Mouse (Mus musculus): ENCODE data around the gene Mad2l1bp.

The Mad2l1bp gene

DNA sequence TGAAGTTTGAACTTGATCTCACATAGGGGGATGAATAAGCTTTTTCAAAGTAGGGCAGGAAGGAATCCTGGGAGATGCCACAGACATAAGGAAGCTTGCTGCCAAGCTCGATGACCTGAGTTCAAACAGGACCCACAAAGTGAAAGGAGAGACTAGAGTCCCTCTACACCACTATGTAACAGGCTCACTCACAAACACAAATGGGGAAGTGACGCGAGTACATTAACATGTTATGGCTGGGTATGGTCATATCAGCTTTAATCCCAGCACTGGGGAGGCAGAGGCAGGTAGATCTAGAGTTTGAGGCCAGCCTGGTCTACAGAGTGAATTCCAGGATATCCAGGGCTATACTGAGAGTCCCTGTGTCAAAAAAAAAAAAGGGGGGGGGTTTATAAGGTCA lies 983 bp upstream of the Mad2l1bp start:
- DNase-seq, result no peak

DNA sequence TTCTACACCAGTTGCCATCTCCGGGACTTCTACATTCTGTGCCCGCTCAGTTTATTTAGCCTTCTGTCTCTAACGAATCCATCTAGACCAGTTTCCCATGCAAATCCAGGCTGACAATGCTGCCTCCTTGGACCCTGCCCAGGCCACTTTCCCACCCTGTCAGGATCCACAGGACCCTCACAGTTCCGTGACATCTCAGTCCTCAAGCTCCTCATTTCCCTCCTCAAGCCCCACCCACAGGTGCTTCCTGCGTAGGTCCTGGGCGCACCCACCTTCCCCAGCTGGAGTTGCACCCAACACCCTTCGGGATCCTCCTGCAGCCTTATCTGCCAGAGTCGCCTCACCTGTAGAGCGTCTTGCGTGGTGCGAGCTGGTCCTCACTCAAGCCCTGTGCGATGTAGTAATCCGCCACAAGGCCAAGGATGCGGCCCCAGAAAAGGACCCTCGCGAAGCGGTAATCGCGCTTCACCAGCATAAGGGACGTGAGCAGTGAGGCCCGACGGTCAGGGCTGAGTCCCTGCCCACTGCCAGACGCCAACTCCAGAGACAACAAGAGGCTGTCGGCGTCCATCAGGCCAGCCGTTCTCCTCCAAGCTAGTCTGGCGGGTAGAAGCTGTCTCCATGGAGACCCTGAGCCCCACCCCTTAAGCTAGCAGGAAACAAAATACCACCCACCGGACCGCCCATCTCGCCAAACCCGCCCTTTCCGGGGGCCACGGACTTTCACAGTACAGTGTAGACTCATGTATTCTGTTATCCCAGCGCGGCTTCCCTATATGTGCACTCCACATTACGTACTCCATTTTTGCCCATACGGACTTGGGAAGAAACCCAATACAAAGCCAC lies 9.6 kb downstream of the Mad2l1bp start, which contains the start of gene Rsph9:
Rsph9 (minus strand) TSS at position 639 of the 846 bp plus-strand sequence.
- peak in 1 of 2 experiments; percentile 53 for DNase-seq

DNA sequence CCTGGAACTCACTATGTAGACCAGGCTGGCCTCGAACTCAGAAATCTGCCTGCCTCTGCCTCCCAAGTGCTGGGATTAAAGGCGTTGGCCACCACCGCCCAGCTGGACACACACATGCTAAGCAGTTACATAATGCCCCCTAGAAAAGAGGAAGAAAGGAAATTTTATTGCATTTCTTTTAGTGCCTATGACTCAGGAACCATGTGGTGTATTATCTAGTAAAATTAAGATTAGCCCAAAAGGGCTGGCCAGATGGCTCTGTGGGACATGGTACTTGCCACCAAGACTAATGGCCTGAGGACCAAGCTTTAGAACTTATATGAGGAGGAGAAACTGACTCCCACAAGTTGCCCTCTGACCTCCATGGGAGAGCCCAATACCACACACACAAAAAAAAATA lies 13.5 kb downstream of the Mad2l1bp start:
- DNase-seq, result no peak

DNA sequence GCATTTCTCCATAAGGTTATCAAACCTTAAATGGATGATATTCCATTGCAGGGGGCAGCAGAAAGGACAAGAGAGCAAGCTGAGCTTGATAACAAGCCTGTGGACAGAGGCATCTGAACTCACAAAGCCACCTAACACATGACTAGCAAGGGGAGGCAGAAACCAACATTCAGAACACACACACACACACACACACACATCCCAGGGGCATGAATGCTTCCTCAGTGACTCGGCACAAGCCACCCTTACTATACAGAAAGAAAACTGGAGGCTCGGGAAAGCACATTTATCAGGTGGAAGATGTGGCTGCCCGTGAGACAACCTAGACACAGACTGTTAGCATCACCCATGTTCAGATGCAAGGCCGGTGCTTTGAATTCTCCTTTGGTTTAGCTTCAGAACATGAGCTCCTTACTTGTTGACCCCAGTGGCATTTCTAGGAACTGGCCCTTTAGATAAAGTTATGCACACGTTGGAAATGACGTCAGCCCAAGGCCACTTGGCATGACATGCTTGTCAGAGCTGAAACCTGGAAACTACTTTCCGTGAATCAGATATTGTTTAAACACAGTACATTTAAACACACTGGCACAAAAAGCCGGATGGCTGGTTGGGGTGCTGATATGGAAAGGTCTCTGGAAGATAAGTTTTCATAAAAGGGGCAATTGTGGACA lies 14.7 kb downstream of the Mad2l1bp start:
- DNase-seq, result no peak

DNA sequence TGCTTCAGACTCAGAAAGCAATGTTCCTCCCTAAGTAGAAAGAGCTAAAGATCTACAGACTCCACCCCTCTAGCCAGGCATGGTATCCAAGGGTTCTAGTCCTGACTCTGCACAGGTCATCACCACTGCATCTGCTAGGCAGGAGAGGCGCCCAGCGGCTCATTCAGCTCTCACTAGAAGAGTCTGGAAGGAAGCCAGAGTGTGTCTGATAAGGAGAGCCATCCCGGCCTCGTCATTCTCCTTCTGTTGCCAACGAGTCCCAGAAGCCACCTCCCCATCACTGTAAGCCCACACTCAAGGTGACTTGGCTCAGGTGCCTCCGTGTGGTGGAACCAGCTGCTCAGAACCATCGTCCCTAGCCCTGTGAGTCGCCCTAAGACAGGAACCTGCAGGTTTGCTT lies 20.5 kb downstream of the Mad2l1bp start:
- DNase-seq, result no peak

DNA sequence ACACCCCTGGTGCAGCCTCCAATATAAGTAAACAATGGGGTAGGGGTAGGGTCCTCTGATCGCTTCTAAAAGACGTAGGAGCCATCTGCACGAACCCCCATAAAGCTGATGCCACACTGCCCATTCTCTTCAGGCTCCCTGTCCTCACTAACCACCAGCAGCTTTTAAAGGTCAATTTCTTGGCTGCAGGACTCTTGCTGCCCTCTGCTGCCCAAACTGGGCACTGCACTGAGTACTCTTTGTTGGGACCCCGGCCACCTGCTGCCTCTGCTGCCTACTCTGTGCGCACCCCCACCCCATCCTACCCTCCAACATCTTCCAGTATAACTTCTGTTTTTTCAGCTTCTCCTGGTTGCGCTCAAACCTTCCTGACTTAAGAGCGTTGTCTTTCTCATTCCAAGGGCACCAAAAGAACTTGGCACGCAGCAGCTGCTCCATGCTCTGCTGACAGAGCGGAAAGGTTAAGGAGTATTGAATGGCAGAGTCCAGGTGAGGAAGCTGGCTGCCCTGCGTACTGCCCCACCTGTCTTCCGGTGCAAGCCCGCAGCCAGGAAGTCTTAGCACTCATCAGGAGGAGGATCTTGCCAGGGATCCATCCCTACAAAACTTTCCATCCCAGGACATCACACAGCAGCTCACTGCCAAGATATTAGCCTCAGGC lies 21.2 kb downstream of the Mad2l1bp start:
- DNase-seq, result peak; percentile 88 to 91

DNA sequence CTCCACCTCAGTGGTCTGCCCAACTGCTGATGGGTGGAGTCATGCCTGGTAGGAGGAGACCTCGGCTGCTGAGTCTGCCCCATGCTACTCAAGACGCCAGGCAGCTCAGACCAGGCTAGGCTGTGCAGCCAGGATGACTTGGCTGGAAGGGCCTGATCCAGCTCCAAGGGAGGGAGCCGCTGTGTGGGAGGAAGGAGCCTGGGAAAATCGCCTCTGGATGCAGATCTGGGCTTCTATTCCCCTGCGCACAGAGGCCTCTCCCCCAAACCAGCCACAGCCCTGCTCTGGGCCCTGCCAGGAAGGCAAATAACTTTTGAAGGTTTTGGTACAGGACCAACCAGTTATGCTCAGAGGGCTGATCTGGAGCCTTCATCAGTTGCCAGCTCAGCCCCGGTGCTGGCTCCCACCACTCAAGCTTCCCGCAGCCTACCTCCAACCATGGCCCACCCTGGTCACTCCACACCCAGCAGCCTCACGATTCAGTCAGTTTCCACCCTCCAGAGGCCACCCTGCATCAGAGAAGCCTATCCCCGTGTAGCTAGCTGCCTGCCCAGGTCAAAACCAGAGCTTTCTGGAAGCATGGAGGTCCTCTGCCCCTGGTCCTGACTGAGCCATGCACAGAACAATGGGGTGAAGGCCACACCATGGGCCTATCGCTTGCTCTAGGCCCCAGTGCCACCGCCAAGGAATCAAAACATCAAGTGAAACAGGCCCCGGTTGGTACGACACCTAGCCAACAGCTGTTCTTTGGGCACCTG lies 23.4 kb downstream of the Mad2l1bp start:
- DNase-seq, result no peak

DNA sequence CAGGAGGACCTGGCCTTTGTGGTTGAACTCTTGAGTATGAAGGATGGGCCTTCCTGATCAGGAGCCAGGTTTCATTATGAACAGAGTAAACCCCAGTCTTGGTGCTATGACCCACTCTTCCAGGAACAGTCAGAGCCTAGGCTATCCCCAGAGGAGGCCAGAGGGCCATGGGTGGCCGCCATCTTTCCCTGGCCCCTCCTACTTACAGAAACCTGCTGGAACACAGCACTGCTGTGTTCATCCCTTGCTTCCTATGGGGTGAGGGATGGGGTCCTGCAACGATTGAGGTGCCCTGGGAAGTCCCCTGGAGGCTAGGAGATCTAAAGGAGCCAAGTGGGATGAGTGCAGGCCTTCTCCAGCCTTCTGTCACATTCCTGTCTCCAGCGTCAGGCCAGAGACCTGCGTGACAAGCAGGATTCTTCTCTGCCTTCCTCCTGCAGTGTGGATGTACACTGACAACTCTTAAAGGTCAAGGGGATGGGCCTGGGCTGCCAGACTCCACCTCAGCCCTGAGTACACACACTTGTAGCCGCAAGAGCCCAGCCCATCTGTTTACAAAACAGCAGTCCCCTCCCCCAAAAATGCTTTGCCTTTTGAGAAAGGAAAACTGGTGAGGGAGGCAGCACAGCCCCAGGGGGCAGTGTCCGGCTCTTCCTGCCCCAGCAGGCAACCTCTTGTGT lies 25.4 kb downstream of the Mad2l1bp start:
- no peak for DNase-seq

DNA sequence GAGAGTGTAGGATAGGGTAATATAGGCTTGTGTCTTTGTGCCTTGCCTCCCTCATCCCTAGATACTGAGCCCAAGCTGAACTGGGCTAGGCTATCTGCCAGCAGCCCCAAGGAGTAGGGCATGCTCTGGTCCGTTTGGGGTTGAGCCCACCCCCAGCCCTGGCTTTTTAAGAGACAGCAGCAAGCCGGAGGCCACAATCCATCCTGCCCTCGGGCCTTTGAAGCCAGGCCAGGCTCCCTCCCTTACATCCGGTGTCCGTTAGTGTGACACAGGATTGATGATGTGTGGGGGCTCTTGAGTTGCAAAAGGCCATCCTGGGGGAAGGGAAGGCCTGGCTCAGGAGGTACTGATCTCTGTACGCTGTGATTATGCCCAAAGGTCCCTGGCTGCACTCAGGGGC lies 26.7 kb downstream of the Mad2l1bp start:
- DNase-seq, result no peak

DNA sequence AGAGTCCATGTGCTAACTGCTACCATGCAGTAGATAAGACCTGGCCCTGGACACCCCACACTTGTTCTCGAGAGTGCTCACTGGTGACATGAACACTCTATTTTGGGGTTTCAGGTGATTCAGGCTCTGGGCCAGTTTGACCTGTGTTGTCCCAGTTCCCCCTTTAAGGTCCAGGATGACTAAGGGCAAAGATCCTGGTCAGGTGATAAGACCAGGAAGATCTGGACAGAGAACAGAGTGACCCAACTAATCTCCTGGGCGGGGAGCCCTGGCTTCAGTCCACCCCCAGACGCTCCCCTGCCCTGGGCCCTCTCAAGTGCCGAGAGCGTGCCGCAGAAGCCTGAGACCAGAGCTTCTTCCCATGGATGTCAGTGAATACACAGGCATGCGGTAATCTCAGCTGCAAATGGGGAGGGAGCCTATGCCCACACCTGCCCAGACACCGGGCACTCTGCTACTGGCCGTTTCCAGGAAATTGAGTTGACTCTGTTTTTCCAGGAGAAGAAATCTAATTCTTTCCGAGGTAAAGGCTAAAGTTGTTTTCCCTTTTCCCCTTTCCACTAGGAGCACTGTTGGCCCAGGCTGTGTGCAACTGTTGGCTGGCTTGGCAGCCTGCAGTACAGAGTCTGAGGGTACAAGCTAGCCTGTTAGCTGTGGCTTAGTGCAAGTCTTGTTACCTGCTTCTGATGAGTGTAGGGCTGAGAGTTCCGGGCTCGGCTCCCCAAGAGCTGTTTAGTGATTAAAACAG lies 29.2 kb downstream of the Mad2l1bp start:
- DNase-seq, result no peak

DNA sequence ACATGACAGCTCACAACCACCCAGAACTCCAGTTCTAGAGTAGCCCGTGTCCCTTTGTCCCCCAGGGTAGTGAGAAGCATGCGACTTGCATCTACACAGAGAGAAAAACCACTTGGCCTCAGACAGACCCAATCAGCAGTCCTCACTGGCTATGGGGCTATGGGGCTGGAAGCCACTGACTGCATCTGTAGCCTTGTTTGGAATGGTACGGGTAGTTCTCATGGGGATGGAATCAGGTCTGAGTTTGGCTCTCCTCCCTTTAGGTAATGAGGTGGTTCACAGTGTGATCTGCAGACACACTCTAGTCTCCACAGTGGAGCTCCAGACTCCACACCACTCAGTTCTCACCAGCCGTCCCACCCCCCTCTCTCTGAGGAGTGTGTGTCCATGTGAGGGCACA lies 30.1 kb downstream of the Mad2l1bp start:
- DNase-seq, result no peak

DNA sequence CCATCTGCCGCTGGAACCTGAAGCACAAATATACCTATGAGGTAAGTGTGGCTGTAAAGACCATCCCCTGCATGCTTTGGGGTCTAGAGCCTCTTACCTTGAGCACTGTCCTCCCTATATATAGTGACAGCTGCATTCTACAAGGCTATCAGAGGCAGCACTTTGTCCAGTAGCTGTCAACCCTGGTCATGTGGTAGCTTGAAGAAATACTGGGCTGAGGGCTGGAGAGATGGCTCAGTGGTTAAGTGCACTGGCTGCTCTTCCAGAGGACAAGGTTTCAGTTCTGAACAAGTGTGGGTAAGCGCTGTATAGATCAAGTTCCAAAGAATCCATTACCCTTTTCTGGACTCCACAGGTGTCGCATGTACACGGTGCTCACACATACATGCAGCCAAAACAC lies 30.6 kb downstream of the Mad2l1bp start:
- no peak for DNase-seq

DNA sequence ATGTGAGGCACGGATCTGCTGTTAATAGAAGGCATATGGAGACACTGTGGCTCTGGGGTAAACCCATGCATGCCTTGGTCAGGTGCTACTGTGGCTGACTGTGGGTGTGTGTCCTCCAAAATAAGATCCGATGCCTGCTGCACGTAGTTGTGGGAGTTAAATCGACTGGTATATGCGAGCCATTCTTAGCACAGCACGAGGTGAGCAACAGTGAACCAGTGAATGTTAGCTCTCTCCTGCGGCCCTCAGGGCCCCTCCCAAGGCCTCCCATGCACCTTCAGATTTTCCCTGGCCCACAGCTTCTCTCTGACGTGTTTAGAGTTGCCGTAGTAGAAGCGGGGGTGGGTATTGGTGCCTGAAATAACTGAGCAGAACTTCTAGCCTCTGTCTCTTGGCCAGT lies 33.7 kb downstream of the Mad2l1bp start:
- no peak for DNase-seq

DNA sequence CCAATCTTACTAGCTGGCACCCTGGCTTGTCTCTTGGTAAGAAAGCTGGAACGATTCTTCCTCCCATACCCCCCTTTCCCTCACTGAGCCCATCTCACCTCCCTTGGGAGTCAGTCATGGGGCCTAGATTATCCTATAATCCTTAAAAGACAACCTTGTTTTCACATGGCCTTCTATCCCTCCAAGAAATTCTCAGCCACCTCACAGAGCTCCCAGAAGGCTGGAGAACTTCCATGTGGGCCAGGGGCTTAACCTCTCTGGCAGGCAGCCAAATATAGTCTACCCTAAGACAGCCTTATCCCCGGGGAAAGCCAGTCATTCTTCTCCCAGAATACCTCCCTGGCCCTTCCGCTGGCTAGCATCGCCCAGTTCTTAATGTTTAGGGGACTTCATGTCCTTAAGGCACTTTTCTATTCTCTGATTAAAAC lies 34.9 kb downstream of the Mad2l1bp start:
- DNase-seq, result no peak

DNA sequence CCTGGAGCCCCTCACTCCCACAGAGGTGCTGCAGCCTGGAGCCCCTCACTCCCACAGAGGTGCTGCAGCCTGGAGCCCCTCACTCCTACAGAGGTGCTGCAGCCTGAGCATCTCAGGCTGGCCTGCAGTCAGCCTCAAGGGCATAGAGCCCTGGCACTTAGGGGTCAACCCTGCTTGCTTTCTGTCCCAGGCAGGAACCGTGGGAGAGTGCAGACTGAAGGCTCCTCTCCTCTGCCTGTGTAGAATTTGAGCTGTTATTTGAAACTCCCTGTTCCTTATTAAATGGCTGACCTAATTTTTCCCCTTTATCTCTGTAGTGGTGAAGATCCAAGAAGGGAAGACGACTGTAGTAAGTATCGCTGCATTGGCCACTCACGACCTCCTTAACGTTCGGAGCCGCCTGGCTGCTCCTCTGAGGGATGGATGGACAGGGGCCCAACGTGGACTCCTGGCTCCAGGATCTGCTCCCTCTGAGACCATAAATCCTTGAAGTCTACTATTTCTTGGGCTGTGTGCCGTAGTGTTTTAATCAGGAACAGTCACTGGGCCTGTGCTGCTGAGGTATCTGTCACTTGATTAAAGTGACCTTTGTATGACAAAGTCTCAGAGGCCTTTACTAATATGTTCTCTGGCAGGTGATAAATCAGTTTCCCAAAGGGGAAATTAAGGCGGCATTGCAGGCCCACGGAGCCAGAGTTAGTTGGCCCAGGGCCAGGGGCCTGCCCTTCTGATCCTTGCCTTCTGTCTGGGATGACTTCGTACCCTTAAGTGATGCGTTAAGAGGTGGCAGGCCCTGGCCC lies 35.5 kb downstream of the Mad2l1bp start:
- no peak for DNase-seq

DNA sequence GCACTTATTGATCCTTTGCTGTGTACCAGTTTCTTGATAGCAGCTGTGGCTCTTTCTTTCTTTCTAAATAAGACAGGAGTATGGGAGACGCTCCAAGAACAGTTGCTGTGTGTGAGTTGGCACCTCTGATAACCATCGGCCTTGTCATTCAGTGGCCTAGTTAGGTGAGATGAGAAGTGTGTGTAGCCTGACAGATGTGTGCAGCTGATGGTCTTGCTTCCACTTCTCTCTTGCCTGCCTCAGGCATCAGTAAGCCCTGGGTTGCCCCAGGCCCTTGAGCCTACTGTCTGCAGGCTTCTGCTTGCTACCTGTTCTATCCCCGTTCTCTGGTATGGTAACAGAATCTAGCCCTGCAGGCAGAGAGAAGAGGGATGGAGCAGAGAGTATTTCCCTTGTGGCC lies 36.5 kb downstream of the Mad2l1bp start:
- DNase-seq, result no peak

DNA sequence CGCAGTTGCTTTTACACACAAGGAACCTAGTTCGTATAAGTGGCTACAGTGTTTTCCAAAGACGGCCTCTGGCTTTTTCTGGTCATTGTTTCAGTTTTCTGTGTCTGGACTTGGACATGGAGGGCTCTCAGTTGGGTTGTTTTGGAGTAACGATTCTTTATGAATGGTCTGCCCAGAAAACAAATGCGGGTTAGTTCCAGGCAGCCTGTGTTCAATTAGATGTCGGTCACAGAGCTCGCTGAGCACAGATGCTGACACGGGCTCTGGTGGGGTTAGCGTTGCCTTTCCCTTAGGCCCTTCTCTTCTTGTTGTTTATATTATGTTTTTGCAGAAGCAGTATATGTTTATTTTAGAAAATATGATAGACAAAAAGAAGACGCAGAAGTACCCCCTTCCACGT lies 37.2 kb downstream of the Mad2l1bp start:
- no peak for DNase-seq

DNA sequence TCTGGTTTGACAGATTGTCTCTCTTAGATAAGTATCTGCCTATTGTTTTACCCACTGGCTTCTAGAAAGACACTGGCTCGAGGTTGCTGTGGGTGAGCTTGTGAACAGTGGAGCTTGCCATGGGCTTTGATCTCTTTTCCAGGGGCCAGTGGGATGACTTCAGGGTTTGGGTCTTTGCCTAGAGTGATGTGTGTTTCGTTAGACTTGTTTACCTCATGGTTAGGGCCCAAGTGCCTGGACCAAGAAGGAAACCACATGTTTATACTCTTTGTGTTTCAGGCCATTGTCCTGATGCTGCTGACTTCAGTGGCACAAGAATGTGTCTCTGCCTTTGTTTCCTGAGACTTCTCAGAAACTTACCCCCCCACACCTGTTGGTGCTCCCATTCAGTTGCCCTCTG lies 37.9 kb downstream of the Mad2l1bp start:
- no peak for DNase-seq

DNA sequence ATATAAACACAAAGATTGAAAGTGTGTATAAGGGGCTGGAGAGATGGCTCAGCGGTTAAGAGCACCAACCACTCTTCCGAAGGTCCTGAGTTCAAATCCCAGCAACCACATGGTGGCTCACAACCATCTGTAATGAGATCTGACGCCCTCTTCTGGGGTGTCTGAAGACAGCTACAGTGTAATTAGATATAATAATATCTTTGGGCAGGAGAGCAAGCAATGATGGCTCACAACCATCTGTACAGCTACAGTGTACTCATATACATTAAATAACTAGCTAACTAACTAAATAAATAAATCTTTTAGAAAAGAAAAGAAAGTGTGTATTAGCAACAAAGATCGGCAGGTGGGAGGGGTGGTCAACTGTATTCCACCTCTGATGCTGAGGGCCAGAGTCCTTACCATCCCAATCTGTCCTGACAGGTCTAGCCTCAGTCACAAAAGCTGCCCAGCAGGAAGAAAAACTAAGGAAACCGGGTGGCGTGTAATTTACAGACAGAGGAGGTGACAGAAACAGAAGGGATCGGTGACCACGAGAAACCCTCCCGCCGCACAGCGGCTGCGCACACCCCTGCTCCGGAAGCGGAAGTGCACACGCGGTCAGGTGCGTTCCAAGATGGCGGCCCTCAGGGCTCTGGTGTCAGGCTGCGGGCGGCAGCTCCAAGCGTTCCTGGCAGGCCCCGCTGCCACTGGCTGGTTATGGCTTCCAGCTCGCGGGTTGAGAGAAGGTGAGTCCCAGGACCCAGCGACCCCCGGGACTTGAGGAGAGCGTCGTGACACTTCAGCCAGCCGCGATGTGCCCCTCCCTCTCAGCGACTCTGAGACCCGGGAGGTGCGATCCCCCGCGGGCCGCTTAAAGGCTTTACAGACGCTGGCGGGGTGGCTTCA lies 42.7 kb downstream of the Mad2l1bp start, which contains the start of gene Mrps18a:
Mrps18a (plus strand) TSS at position 585 of the 888 bp plus-strand sequence.
- peak; percentile 88 to 89 for DNase-seq

DNA sequence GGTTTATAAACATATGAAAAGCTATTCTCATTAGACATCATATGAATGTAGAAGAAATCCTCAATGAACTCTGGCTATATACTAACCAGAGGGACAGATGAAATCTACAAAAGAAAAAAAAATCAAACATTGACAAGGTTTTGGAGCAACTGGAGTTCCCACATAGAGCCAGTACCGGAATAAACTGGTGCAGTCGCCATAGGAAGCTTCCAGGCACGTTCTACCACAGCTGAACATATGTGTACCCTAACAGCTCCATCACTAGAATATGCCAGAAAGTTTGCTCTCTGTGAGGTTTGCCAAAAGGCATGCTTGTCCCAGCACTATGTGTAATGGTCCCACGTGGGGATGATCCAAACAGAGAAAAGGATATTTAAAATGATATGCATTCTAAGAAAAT lies 45.1 kb downstream of the Mad2l1bp start:
- DNase-seq, result no peak
